Mouse (Mus musculus) CH12.LX (cell line): Measurements from ENCODE around the gene Dstn. TPM values are rescaled to one million over a fixed set of nuclear protein-coding genes. Genes with fewer than 3 reads are reported as not detected.

Experiments
- DNase-seq: peaks from one replicate; pipeline ENCODE4 v3.0.0-alpha.2; 2013; ENCODE audit errors: extremely low read depth
- H3K27ac ChIP-seq: 2 replicates; pipeline ENCODE4 v1.5.1; 2012; ENCODE audit warnings: low read depth, mild to moderate bottlenecking, control low read depth, moderate library complexity; ENCODE audit not compliant: insufficient read depth
- H3K27me3 ChIP-seq: replicated peaks from 2 replicates; pipeline ENCODE3; 2012; ENCODE audit warnings: inconsistent platforms
- H3K36me3 ChIP-seq, 2 experiments: replicated peaks in 1 of 2; 2 replicates each; pipeline versions ENCODE3 to v1.6.1; 2012; ENCODE audit warnings: inconsistent platforms in 1 of 2, low read length in 1 of 2, mild to moderate bottlenecking in 1 of 2, mixed read lengths in 1 of 2, moderate library complexity in 1 of 2; ENCODE audit not compliant: control insufficient read depth in 1 of 2, insufficient read depth in 1 of 2
- H3K4me1 ChIP-seq, 2 experiments: 2 replicates each; pipeline ENCODE4 v1.6.1; 2012; ENCODE audit warnings: inconsistent platforms in 1 of 2, moderate library complexity in 1 of 2; ENCODE audit not compliant: insufficient read depth in 2 of 2, control insufficient read depth in 1 of 2
- H3K4me2 ChIP-seq: 2 replicates; pipeline ENCODE4 v1.6.1; 2012; ENCODE audit warnings: low read depth, mild to moderate bottlenecking, control low read depth; ENCODE audit not compliant: poor library complexity, insufficient read depth, severe bottlenecking
- H3K4me3 ChIP-seq, 3 experiments: fragments of 150-350 bp in 1 of 3; sonication (generic) in 1 of 3; replicated peaks in 1 of 3; 2 replicates each; pipeline versions ENCODE3 to v1.5.1; 2011 to 2012; ENCODE audit warnings: low read depth in 2 of 3, low read length in 2 of 3, mild to moderate bottlenecking in 2 of 3, moderate library complexity in 2 of 3, control low read depth in 1 of 3, improper control_type of control experiment in 1 of 3, inconsistent platforms in 1 of 3, mixed read lengths in 1 of 3; ENCODE audit not compliant: poor library complexity in 1 of 3
- H3K79me2 ChIP-seq: replicated peaks from 2 replicates; pipeline ENCODE4 v1.6.1; 2012; ENCODE audit warnings: mild to moderate bottlenecking, moderate library complexity; ENCODE audit not compliant: control insufficient read depth, poor library complexity, insufficient read depth, severe bottlenecking; ENCODE audit errors: extremely low read depth
- H3K9ac ChIP-seq: 2 replicates; pipeline ENCODE4 v1.6.1; 2012; ENCODE audit warnings: low read depth, mild to moderate bottlenecking, control low read depth, moderate library complexity; ENCODE audit not compliant: insufficient read depth
- H3K9me3 ChIP-seq: replicated peaks from 2 replicates; pipeline ENCODE3; 2012; ENCODE audit warnings: low read length, inconsistent platforms, mixed read lengths
- BHLHE40 ChIP-seq: IDR thresholded peaks from 2 replicates; pipeline ENCODE4 v1.6.1; 2011; ENCODE audit warnings: mild to moderate bottlenecking, low read depth, low read length, improper control_type of control experiment
- CHD1 ChIP-seq: IDR thresholded peaks from 2 replicates; pipeline ENCODE4 v1.6.1; 2012; ENCODE audit warnings: low read depth, low read length, improper control_type of control experiment, inconsistent platforms
- E2F4 ChIP-seq: IDR thresholded peaks from 2 replicates; pipeline ENCODE4 v1.6.1; 2011; ENCODE audit warnings: low read depth, low read length, improper control_type of control experiment; ENCODE audit not compliant: insufficient replicate concordance
- EP300 ChIP-seq: IDR thresholded peaks from 2 replicates; pipeline ENCODE4 v1.6.1; 2011; ENCODE audit warnings: low read length, improper control_type of control experiment
- ETS1 ChIP-seq: conservative IDR thresholded peaks from 2 replicates; pipeline ENCODE4 v1.6.1; 2012; ENCODE audit warnings: low read depth, mild to moderate bottlenecking, inconsistent platforms, low read length, improper control_type of control experiment, moderate library complexity
- GABPA ChIP-seq: IDR thresholded peaks from 2 replicates; pipeline ENCODE4 v1.6.1; 2012; ENCODE audit warnings: low read depth, low read length, improper control_type of control experiment, inconsistent platforms; ENCODE audit not compliant: insufficient replicate concordance
- HCFC1 ChIP-seq: IDR thresholded peaks from 2 replicates; pipeline ENCODE4 v1.6.1; 2012; ENCODE audit warnings: low read depth, mild to moderate bottlenecking, inconsistent platforms, low read length, improper control_type of control experiment
- IRF4 ChIP-seq: IDR thresholded peaks from 2 replicates; pipeline ENCODE4 v1.6.1; 2014; ENCODE audit warnings: low read depth, mild to moderate bottlenecking, inconsistent platforms, low read length, improper control_type of control experiment
- JUN ChIP-seq: IDR thresholded peaks from 2 replicates; pipeline ENCODE4 v1.6.1; 2011; ENCODE audit warnings: low read depth, mild to moderate bottlenecking, low read length, improper control_type of control experiment, moderate library complexity; ENCODE audit not compliant: insufficient read depth
- JUND ChIP-seq: conservative IDR thresholded peaks from 2 replicates; pipeline ENCODE4 v1.6.1; 2011; ENCODE audit warnings: low read depth, low read length, improper control_type of control experiment
- KAT2A ChIP-seq: IDR thresholded peaks from 2 replicates; pipeline ENCODE4 v1.6.1; 2012; ENCODE audit warnings: low read length, improper control_type of control experiment, inconsistent platforms; ENCODE audit not compliant: insufficient replicate concordance
- MAFK ChIP-seq: IDR thresholded peaks from 2 replicates; pipeline ENCODE4 v1.6.1; 2011; ENCODE audit warnings: low read length, improper control_type of control experiment; ENCODE audit not compliant: insufficient replicate concordance
- MAX ChIP-seq: IDR thresholded peaks from 2 replicates; pipeline ENCODE4 v1.6.1; 2011; ENCODE audit warnings: low read length, improper control_type of control experiment
- MAZ ChIP-seq: IDR thresholded peaks from 2 replicates; pipeline ENCODE4 v1.6.1; 2012; ENCODE audit warnings: low read depth, mild to moderate bottlenecking, inconsistent platforms, low read length, improper control_type of control experiment, moderate library complexity
- MEF2A ChIP-seq: IDR thresholded peaks from 2 replicates; pipeline ENCODE4 v1.6.1; 2014; ENCODE audit warnings: low read depth, mild to moderate bottlenecking, inconsistent platforms, low read length, improper control_type of control experiment, borderline replicate concordance
- MXI1 ChIP-seq: IDR thresholded peaks from 2 replicates; pipeline ENCODE4 v1.6.1; 2011; ENCODE audit warnings: mild to moderate bottlenecking, low read depth, low read length, improper control_type of control experiment
- MYC ChIP-seq: IDR thresholded peaks from 2 replicates; pipeline ENCODE4 v1.6.1; 2011; ENCODE audit warnings: low read depth, mild to moderate bottlenecking, improper control_type of control experiment, low read length
- NELFE ChIP-seq: IDR thresholded peaks from 2 replicates; pipeline ENCODE4 v1.6.1; 2011; ENCODE audit warnings: low read depth, low read length, improper control_type of control experiment
- PAX5 ChIP-seq: IDR thresholded peaks from 2 replicates; pipeline ENCODE4 v1.6.1; 2012; ENCODE audit warnings: low read length, inconsistent platforms, mixed read lengths
- POLR2A ChIP-seq: IDR thresholded peaks from 2 replicates; pipeline ENCODE4 v1.6.1; 2011; ENCODE audit warnings: low read depth, mild to moderate bottlenecking, improper control_type of control experiment, low read length
- RAD21 ChIP-seq: IDR thresholded peaks from 2 replicates; pipeline ENCODE4 v1.6.1; 2011; ENCODE audit warnings: low read depth, mild to moderate bottlenecking, low read length, improper control_type of control experiment, moderate library complexity
- RCOR1 ChIP-seq: conservative IDR thresholded peaks from 2 replicates; pipeline ENCODE4 v1.6.1; 2012; ENCODE audit warnings: low read depth, mild to moderate bottlenecking, inconsistent platforms, low read length, improper control_type of control experiment
- SIN3A ChIP-seq: IDR thresholded peaks from 2 replicates; pipeline ENCODE4 v1.6.1; 2012; ENCODE audit warnings: low read length, improper control_type of control experiment, inconsistent platforms
- SMC3 ChIP-seq: IDR thresholded peaks from 2 replicates; pipeline ENCODE4 v1.6.1; 2011; ENCODE audit warnings: low read depth, low read length, improper control_type of control experiment
- TBP ChIP-seq: conservative IDR thresholded peaks from 2 replicates; pipeline ENCODE4 v1.6.1; 2011; ENCODE audit warnings: low read depth, low read length, improper control_type of control experiment
- TCF12 ChIP-seq: IDR thresholded peaks from 2 replicates; pipeline ENCODE4 v1.6.1; 2014; ENCODE audit warnings: low read depth, mild to moderate bottlenecking, inconsistent platforms, low read length, improper control_type of control experiment
- UBTF ChIP-seq: IDR thresholded peaks from 2 replicates; pipeline ENCODE4 v1.6.1; 2012; ENCODE audit warnings: low read depth, mild to moderate bottlenecking, inconsistent platforms, low read length, improper control_type of control experiment, moderate library complexity
- USF1 ChIP-seq: IDR thresholded peaks from 2 replicates; pipeline ENCODE4 v1.6.1; 2014; ENCODE audit warnings: low read depth, mild to moderate bottlenecking, inconsistent platforms, low read length, improper control_type of control experiment
- ZC3H11A ChIP-seq: IDR thresholded peaks from 2 replicates; pipeline ENCODE4 v1.6.1; 2012; ENCODE audit warnings: low read depth, mild to moderate bottlenecking, inconsistent platforms, low read length, improper control_type of control experiment
- ZKSCAN1 ChIP-seq: IDR thresholded peaks from 2 replicates; pipeline ENCODE4 v1.6.1; 2012; ENCODE audit warnings: low read depth, inconsistent platforms, low read length, improper control_type of control experiment, borderline replicate concordance
- ZMIZ1 ChIP-seq: IDR thresholded peaks from 2 replicates; pipeline ENCODE4 v1.6.1; 2012; ENCODE audit warnings: low read depth, mild to moderate bottlenecking, inconsistent platforms, low read length, improper control_type of control experiment
- ZNF384 ChIP-seq: IDR thresholded peaks from 2 replicates; pipeline ENCODE4 v1.6.1; 2012; ENCODE audit warnings: low read depth, low read length, improper control_type of control experiment, inconsistent platforms
- dilution Hi-C: fragments of 300-500 bp; cut with MboI; formaldehyde crosslinking; loops from 2 replicates; pipeline ENCODE4 v1.14.3; 2020; ENCODE audit warnings: low sequenced_read_pairs; ENCODE audit not compliant: extremely low pct_unique_long_range_greater_than_20kb, extremely low pct_ligation_motif_present
- in situ Hi-C: fragments of 300-500 bp; cut with MboI; formaldehyde crosslinking; loops from 3 replicates; pipeline ENCODE4 v1.14.3; 2019; ENCODE audit warnings: low sequenced_read_pairs, low pct_ligation_motif_present, low pct_unique_long_range_greater_than_20kb, mixed read lengths
- polyA plus RNA-seq: library from polyadenylated mRNA; unstranded; fragments of >175 nt; gene quantifications from 2 replicates; pipeline ENCODE4 v1.2.1, GENCODE M21; 2012; ENCODE audit warnings: low read depth; ENCODE audit not compliant: insufficient read length
- total RNA-seq, 2 experiments: library from RNA; depleted of rRNA; stranded (reverse); fragments of 300-350 nt in 1 of 2; fragments of >200 nt in 1 of 2; gene quantifications; 2 replicates each; pipeline ENCODE4 v1.2.3; 2012 to 2014

The Dstn gene
- total and polyA plus RNA-seq, 3 experiments: 68.9 to 266 (median 151) TPM

- in situ Hi-C loops: no loop called here
- H3K27me3 ChIP-seq: no peaks in the 10 kb centered on the region
- no peak for TF ChIP-seq HCFC1
- TF ChIP-seq MYC: no peak
- TF ChIP-seq ZKSCAN1: no peak
- TF ChIP-seq RAD21: no peak
- TF ChIP-seq EP300: no peak
Observed at GRCm38 (mm10) chr2:143904896-143905295, 10.2 kb upstream of the Dstn start.

GRCm38 (mm10) chr2:143909230-143909629, 5.9 kb upstream of the Dstn start:
- no peak overlapping the region for H3K9ac ChIP-seq
- H3K4me2 ChIP-seq: no peak overlapping the region
- H3K27ac ChIP-seq: peak overlapping the region; percentile 71
- no peaks in the 10 kb centered on the region; the same call in 1 of the 2 replicates for H3K79me2 ChIP-seq
- H3K9me3 ChIP-seq: no peaks in the 10 kb centered on the region
- H3K4me1 ChIP-seq: peaks cover 12 to 55% of the 10 kb centered on the region in 2 experiments; a peak in 3 of 4 replicates
- no peak overlapping the region for H3K4me3 ChIP-seq
- no peaks in the 10 kb centered on the region for H3K27me3 ChIP-seq
- DNase-seq: peak; percentile 83
- in situ Hi-C loops (no loop called here), dilution Hi-C loops (no loop called here)
- no peaks in the 10 kb centered on the region for H3K36me3 ChIP-seq
- TF ChIP-seq USF1 (no peak), CHD1 (peak; percentile 100), HCFC1 (peak; percentile 73), ZNF384 (no peak), SMC3 (no peak), RCOR1 (peak; percentile 74; the same call in 1 of the 2 replicates), JUND (0 out of 2 replicates have a peak, but pooled peaks have one; percentile 32), MAZ (peak; percentile 38; the same call in 1 of the 2 replicates), MEF2A (peak; percentile 76), KAT2A (0 out of 2 replicates have a peak, but pooled peaks have one; percentile 25), RAD21 (no peak), NELFE (no peak; the same call in 1 of the 2 replicates), PAX5 (no peak), ZMIZ1 (no peak), TCF12 (peak; percentile 79), UBTF (no peak), BHLHE40 (peak; percentile 28; the same call in 1 of the 2 replicates), ETS1 (peak; percentile 61), TBP (no peak), POLR2A (no peak), IRF4 (peak; percentile 69; the same call in 1 of the 2 replicates), ZC3H11A (no peak), SIN3A (0 out of 2 replicates have a peak, but pooled peaks have one; percentile 20), GABPA (no peak), E2F4 (no peak), MAX (no peak), MAFK (no peak), MXI1 (no peak), JUN (no peak), MYC (peak; percentile 78), EP300 (peak; percentile 73; the same call in 1 of the 2 replicates)

More at GRCm38 (mm10) chr2:143904896-143905295, 10.2 kb upstream of the Dstn start:
- Histone ChIP-seq H3K4me3 (no peak overlapping the region), H3K9me3 (no peaks in the 10 kb centered on the region), H3K9ac (no peak overlapping the region), H3K36me3 (no peaks in the 10 kb centered on the region), H3K4me1 (peaks cover 18 to 56% of the 10 kb centered on the region in 2 experiments; a peak in 3 of 4 replicates), H3K4me2 (no peak overlapping the region), H3K79me2 (no peaks in the 10 kb centered on the region), H3K27ac (no peak overlapping the region)
- no peak for DNase-seq
- dilution Hi-C loops: no loop called here
